Mouse (Mus musculus): Measurements from ENCODE around the gene Nfe2. TPM values are rescaled to one million over a fixed set of nuclear protein-coding genes. Genes with fewer than 3 reads are reported as not detected.
A peak's percentile ranks its signal among the peaks of the same experiment; 100 is the strongest.

Nfe2 gene
- 3.4 and 3.8 TPM in 2 replicates for polyA plus RNA-seq (2016; fragmentation: Nextera tagmentation; extraction: Ambion mirVana)

DNA sequence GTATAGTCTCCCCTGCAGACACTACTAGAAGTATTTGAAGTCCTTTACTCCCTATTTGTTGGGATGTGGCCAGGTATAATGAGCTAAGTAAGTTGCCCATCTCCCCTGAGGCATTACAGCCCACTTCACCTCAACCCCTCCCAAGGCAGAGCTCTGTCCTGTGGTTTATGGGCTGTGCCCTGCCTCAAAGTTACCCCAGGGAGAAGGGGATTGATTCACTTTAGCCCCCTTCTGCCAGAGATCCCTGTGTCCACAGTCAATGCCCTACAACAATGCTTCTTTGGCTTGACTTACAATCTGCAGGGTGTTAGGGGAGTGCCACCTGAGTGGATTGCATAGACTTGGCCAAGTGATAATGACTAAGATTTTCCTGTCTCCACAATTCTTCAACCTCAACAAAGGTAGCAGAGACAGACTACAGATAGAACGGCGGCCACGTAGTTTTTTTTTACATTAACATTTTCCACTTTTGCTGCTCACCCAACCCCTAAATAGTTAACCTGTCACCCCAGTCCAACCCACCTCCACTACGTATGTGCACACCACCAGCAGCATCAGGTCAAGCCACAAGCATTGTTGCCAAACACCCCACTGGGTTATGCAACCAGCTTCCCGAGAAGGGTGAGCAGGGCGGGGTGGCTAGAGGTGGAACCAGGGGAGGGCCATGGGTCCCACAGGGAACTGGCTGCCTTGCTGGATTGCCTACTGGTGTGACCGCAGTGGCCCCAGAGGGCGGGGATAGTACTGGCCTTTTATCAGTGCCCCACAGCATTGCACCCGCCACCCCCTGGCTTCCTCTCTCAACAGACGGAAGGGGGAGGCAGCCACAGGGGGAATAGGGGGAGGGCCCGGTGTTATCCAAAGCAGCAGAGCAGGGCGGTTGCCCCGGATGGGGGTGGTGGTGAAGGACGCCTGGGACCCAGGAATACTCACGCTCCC lies at the start of gene Nfe2:
Gene Nfe2, minus strand, starts transcription at position 614 of the 939 bp plus-strand sequence.
- ATAC-seq (ENCODE audit: low FRiP score, low read depth) = no peak
- Histone ChIP-seq H3K27ac (replicated peaks) (no peak within 1 kb of the TSS), H3K36me3 (no peaks in the 10 kb centered on the region), H3K4me3 (no peak within 1 kb of the TSS), H3K9me3 (no peaks in the 10 kb centered on the region), H3K4me1 (peaks cover 15% of the 10 kb centered on the region), H3K27me3 (peaks cover 25% of the 10 kb centered on the region), H3K4me2 (replicated peaks) (0 out of 2 replicates have a peak within 1 kb of the TSS, but pooled peaks have one; percentile 0), H3K9ac (replicated peaks) (no peak within 1 kb of the TSS)
- 15% methylated on average over 15 of the region's 15 CpGs for WGBS

DNA sequence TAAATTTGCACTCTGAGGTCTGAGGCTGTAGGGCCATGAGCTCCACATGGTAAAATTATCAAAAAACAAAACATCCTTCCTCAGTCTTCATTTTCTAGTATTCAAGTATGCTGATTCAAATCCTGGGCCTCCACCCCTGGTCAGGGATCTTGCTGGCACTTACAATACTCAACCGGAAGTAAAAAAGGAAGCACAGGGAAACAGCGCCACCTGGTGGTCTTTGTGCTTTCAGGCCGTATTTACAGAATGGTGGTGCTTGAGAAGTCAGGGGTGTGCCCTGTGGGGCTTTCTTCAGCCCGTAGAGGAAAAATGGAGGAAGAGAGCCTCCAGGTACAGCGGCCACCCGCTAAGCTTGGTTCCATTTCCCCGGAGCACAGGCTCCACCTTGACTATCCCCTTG lies 48.9 kb upstream of the Nfe2 start:
- Histone ChIP-seq H3K27me3 (peaks cover 19% of the 10 kb centered on the region), H3K4me3 (no peak overlapping the region), H3K9ac (replicated peaks) (no peak overlapping the region), H3K4me2 (replicated peaks) (no peak overlapping the region), H3K4me1 (peaks cover 47% of the 10 kb centered on the region), H3K27ac (replicated peaks) (peak overlapping the region; percentile 97), H3K36me3 (no peaks in the 10 kb centered on the region), H3K9me3 (no peaks in the 10 kb centered on the region)
- ATAC-seq (ENCODE audit: low FRiP score, low read depth) = no peak
- WGBS = under 1% methylated on average over 7 of the region's 7 CpGs

DNA sequence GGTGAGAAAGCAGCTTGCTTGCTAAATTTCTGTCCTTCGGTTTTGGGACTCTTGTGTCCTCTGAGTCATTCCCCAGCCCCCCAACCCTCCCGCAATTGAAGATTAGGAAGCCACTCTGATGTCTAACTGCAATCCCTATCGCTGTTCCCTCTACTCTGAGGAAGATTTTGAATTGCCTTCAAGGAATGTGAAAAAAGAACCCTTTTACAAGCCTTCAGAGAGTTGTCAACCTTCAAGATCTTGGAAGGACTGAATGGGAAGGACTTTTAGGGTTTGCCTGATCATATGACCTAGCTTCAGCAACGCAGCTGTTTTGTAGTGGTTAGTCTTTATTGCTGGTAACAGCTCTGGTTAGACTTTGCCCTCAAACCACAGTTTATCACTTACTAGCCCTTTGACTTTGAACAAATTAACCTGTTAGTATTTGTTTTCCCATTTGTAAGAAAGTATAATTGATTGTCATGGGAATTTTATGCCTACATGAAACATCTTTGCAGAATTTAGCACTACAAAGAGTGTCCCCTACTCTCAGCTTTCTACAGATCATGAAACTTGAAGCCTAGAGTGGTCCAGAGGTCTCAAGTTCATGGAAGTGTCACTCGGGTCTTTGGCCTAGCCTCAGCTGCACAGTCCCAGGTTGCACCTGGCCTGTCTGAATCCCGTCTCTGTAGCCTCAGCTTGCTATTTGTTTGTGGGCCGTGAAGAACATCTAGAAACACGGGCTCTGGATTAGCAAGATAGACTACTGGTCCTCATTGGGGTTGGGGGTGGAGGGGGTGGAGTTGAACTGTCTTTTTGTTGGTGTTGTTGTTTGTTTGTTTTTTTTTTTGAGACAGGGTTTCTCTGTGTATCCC lies 47.8 kb upstream of the Nfe2 start:
- peak overlapping the region; percentile 72 for H3K9ac ChIP-seq (replicated peaks)
- peak overlapping the region; percentile 97 for H3K27ac ChIP-seq (replicated peaks)
- H3K4me1 ChIP-seq = peaks cover 58% of the 10 kb centered on the region
- no peaks in the 10 kb centered on the region for H3K9me3 ChIP-seq
- H3K36me3 ChIP-seq = no peaks in the 10 kb centered on the region
- peaks cover 19% of the 10 kb centered on the region for H3K27me3 ChIP-seq
- H3K4me3 ChIP-seq = peak overlapping the region; percentile 39
- WGBS = 36% methylated on average over 8 of the region's 8 CpGs
- ATAC-seq (ENCODE audit: low FRiP score, low read depth) = no peak
- peak overlapping the region; percentile 66 for H3K4me2 ChIP-seq (replicated peaks)

DNA sequence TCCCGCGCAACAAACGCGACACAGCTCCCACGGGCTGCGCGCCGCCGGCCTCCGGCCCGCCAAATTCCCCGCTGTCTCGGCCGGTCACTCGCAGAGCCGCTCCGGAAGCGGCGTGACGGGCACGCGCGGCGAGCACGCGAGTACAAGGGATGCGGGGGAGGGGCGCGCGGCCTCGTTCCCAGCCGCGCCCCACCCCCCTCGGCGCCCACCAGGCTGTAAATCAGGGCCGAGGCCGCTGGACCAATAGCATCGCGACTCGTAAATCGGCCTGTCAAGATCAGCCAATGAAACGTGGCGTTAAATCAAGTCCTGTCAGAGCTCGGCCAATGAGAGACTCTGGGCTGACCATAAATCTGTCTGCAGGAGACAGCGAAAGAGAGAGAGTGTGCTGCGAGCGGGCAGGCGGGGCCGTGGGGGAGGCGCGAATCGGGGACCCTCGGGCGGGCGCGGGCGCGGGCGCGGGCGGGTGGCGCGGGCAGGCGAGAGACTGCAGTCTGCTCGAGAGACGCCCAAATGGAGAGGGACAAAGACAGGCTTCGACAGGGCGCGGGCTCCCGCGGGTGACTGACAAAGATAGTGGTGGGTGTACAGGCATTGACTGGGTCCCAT lies 47.0 kb upstream of the Nfe2 start:
- Histone ChIP-seq H3K4me2 (replicated peaks) (peak overlapping the region; percentile 66), H3K27me3 (peaks cover 19% of the 10 kb centered on the region), H3K9me3 (no peaks in the 10 kb centered on the region), H3K36me3 (no peaks in the 10 kb centered on the region), H3K27ac (replicated peaks) (peak overlapping the region; percentile 97), H3K9ac (replicated peaks) (peak overlapping the region; percentile 72), H3K4me1 (peaks cover 67% of the 10 kb centered on the region), H3K4me3 (peak overlapping the region; percentile 44)
- under 1% methylated on average over 69 of the region's 71 CpGs for WGBS
- peak; percentile 95 for ATAC-seq (ENCODE audit: low FRiP score, low read depth)

DNA sequence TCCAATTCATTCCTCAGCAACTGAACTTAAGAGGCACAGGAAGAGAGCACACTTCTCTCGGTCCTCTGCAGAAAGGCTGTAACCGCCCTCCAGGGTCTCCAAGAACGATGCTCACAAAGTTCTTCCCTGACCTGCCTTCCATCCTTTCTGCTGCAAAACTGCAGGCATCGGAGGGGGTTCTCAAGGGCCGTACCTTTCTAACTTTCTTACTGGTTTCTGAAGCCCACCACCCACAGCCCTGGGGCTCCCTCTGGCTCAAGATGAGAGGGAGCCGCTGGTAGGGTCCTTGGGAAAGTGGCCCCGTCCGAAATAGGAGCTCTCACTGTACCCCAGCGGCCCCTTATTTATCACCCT lies 46.4 kb upstream of the Nfe2 start:
- Histone ChIP-seq H3K27me3 (peaks cover 19% of the 10 kb centered on the region), H3K4me2 (replicated peaks) (peak overlapping the region; percentile 65), H3K9ac (replicated peaks) (peak overlapping the region; percentile 70), H3K4me3 (peak overlapping the region; percentile 44), H3K36me3 (no peaks in the 10 kb centered on the region), H3K27ac (replicated peaks) (peak overlapping the region; percentile 97), H3K9me3 (no peaks in the 10 kb centered on the region), H3K4me1 (peaks cover 73% of the 10 kb centered on the region)
- WGBS = under 1% methylated on average over 9 of the region's 9 CpGs
- ATAC-seq (ENCODE audit: low FRiP score, low read depth) = no peak; the same call in 1 of the 2 replicates

DNA sequence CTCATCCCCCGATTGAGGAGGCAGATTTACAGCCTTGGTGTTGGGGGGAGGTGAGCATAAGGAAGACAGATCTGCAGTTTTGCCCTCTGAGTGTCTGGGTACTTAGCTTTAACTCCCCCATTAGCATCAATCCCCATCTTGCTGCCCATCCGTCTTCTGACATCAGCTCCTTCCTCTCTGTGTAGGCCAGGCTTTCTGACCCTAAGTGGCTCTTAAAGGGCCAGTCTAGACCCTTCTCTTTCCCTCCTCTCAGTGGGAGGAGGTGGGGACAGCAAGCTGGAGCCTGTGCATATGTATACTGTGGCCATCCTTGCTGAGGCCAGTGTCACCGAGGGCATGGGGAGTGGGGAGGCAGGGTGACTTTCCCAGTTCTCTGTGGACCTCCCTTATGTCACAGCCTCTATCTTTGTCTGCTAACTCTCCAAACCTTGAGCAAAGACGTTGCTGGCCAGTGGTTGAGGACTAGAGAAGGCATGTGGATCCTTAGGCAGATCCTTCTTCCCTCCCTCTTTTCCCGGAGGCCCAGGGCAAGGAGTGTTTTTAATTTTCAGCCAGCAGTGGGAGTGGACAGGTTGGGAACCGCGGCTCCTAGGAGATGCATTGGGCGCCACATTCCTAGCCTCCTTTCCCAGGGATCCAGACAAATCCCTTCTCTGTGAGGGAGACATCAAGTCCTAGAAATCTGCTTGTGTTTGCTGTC lies 45.9 kb upstream of the Nfe2 start:
- H3K9ac ChIP-seq (replicated peaks) = peak overlapping the region; percentile 70
- peaks cover 14% of the 10 kb centered on the region for H3K27me3 ChIP-seq
- H3K27ac ChIP-seq (replicated peaks) = peak overlapping the region; percentile 97
- H3K4me1 ChIP-seq = peaks cover 78% of the 10 kb centered on the region
- H3K4me2 ChIP-seq (replicated peaks) = peak overlapping the region; percentile 65
- peak overlapping the region; percentile 44 for H3K4me3 ChIP-seq
- WGBS = 7% methylated on average over 8 of the region's 8 CpGs
- ATAC-seq (ENCODE audit: low FRiP score, low read depth) = no peak
- H3K9me3 ChIP-seq = no peaks in the 10 kb centered on the region
- no peaks in the 10 kb centered on the region for H3K36me3 ChIP-seq

DNA sequence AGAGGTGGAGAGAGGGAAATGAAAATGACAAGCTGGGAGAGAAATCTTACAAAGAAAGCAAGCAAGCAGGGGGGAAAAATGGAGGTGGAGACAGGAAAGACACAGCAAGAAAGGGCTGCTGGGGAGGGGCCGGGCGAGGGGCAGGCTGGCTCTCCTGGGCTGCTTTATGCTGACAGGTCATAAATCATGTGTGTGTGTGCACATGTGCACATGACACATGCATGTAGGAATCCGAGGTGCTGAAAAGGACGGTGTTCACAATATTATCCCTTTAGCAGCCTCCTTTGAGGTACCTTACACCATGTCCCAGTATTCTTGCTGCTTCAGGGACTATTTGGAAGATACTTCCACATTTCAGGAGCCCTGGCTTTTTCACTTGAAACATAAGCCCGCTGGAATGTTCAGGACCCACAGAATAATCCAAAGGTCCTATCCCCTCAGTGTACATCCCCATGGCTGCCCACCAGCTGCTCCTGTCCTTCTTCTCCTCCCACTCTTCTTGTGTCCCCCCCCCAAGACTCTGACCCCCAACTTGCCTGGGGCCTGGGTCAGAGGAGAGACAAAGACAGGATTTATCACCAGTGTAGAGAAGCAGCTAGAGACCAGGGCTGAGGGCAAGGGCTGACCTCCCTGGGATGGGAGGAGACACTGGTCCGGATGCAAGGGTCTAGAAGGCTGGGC lies 44.3 kb upstream of the Nfe2 start:
- Histone ChIP-seq H3K4me2 (replicated peaks) (no peak overlapping the region), H3K4me3 (no peak overlapping the region), H3K9me3 (no peaks in the 10 kb centered on the region), H3K9ac (replicated peaks) (peak overlapping the region; percentile 48; the same call in 1 of the 2 replicates), H3K36me3 (peaks cover 4% of the 10 kb centered on the region; the same call in 1 of the 2 replicates), H3K27ac (replicated peaks) (peak overlapping the region; percentile 97), H3K27me3 (no peaks in the 10 kb centered on the region), H3K4me1 (peaks cover 87% of the 10 kb centered on the region)
- ATAC-seq (ENCODE audit: low FRiP score, low read depth) = no peak
- WGBS = 37% methylated on average over 6 of the region's 6 CpGs

DNA sequence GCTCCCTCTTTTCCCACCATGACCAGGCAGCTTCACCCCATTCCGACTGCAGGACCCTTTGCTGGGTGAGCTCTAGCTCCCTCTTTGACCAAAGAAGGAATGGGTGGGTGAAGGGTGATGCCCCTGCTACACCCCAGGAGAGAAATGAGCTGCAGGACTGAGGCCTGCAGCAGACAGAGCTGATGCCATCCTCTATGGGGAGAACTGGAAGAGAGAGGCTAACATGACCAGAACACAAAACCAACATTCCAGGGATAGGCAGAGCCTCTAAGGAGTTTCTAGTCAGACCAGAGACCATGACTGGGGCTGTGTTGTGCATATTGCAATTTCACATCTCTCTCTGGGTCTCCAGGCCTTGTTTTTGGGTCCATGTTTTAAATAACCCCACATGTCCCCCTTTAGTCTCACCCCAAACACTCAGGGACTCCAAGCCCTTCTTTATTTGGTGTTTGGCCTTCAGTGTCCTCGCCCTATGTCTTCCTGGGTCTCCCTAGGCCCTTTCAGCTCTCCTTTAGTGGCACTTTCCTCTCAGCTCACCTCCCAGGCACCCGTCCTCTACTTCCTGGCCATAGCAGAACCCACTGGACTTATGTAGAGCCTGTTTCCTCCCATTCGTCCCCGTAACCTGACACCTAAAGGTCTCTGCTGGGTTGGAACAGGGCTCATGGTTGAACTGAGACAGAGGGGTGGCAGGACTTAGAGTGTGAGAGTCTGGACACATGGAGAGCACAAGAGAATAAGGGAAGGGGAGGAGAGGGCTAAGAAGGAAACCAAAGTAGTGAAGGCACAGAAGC lies 43.5 kb upstream of the Nfe2 start:
- H3K4me1 ChIP-seq = peaks cover 91% of the 10 kb centered on the region
- 34% methylated on average over 4 of the region's 5 CpGs for WGBS
- H3K36me3 ChIP-seq = peaks cover 4% of the 10 kb centered on the region; the same call in 1 of the 2 replicates
- H3K9me3 ChIP-seq = no peaks in the 10 kb centered on the region
- H3K27me3 ChIP-seq = no peaks in the 10 kb centered on the region
- H3K4me2 ChIP-seq (replicated peaks) = peak overlapping the region; percentile 56; the same call in 1 of the 2 replicates
- peak overlapping the region; percentile 48 for H3K9ac ChIP-seq (replicated peaks)
- H3K27ac ChIP-seq (replicated peaks) = peak overlapping the region; percentile 97
- ATAC-seq (ENCODE audit: low FRiP score, low read depth) = no peak
- no peak overlapping the region for H3K4me3 ChIP-seq

DNA sequence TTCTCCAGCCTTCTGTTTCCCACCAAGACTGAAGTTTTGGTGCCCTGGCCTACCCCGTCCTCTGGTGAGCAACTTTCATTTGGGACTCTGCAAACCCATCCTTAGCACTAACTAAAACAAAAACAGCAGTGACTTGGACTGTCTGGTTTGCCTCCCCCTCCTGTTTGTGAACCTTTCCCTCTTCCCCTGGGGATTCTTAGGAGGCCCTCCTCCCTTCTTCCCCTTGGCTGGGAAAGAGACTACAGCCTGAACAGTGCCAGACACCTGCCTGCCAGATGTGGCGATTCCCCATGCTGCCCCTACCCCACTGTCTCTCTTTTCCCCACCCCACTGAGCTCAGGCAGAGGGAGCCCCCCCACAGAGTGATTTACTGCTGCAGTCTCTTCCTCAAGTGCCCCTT lies 42.8 kb upstream of the Nfe2 start:
- no peak for ATAC-seq (ENCODE audit: low FRiP score, low read depth)
- H3K4me3 ChIP-seq = no peak overlapping the region
- 19% methylated on average over 2 of the region's 2 CpGs for WGBS
- peaks cover 95% of the 10 kb centered on the region for H3K4me1 ChIP-seq
- no peaks in the 10 kb centered on the region for H3K9me3 ChIP-seq
- no peaks in the 10 kb centered on the region for H3K27me3 ChIP-seq
- H3K36me3 ChIP-seq = peaks cover 4% of the 10 kb centered on the region; the same call in 1 of the 2 replicates
- H3K27ac ChIP-seq (replicated peaks) = peak overlapping the region; percentile 97
- H3K9ac ChIP-seq (replicated peaks) = peak overlapping the region; percentile 48
- H3K4me2 ChIP-seq (replicated peaks) = peak overlapping the region; percentile 56

DNA sequence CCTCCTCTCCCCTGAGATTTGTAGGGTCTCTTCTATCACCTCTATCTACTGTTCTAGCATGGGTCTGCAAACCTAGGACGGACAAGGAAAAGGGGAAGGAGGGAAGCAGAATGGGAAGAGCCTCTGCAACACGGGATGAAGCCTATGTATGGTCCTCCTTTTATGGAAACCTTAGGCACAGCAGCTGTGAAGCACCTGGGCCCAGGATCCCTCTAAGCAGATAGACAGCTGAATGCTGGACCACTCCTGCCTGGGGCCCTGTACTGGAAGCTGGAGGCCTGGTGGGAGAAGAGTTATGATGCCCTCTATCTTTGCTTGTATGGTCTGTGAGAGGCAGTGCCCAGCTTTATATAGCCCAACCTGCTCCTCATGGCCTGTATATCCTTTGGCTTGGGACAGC lies 42.4 kb upstream of the Nfe2 start:
- H3K9me3 ChIP-seq = no peaks in the 10 kb centered on the region
- ATAC-seq (ENCODE audit: low FRiP score, low read depth) = peak; percentile 1; the same call in 1 of the 2 replicates
- peaks cover 95% of the 10 kb centered on the region for H3K4me1 ChIP-seq
- H3K4me2 ChIP-seq (replicated peaks) = peak overlapping the region; percentile 56
- H3K9ac ChIP-seq (replicated peaks) = peak overlapping the region; percentile 48
- no peaks in the 10 kb centered on the region for H3K27me3 ChIP-seq
- H3K4me3 ChIP-seq = peak overlapping the region; percentile 35
- peaks cover 8% of the 10 kb centered on the region; the same call in 1 of the 2 replicates for H3K36me3 ChIP-seq
- H3K27ac ChIP-seq (replicated peaks) = peak overlapping the region; percentile 97
- WGBS = 0% methylated on average over 2 of the region's 2 CpGs
